Mouse (Mus musculus): Measurements from ENCODE around the gene Zbed5.

GRCm38 (mm10) chr5:129855163-129855562 lies 40.4 kb upstream of the Zbed5 start:
- TF ChIP-seq POLR2A (IDR thresholded peaks at IDR 0.05; ENCODE audit: insufficient read length, low read depth) (no peak), MYOG (IDR thresholded peaks at IDR 0.05; ENCODE audit: control insufficient read depth in 1 of 3, insufficient read depth in 1 of 3, insufficient read length in 2 of 3, low read depth in 2 of 3) (no peak), TCF12 (IDR thresholded peaks at IDR 0.05; ENCODE audit: insufficient read depth, poor library complexity, severe bottlenecking) (no peak), MAX (IDR thresholded peaks at IDR 0.05; ENCODE audit: low read depth) (no peak), TCF3 (IDR thresholded peaks at IDR 0.05; ENCODE audit: insufficient read length, low read depth) (no peak), REST (IDR thresholded peaks at IDR 0.05; ENCODE audit: insufficient read depth, insufficient read length) (no peak), USF1 (IDR thresholded peaks at IDR 0.05; ENCODE audit: low read depth) (no peak), E2F4 (IDR thresholded peaks at IDR 0.05; ENCODE audit: insufficient read depth) (no peak), MYOD1 (IDR thresholded peaks at IDR 0.05; ENCODE audit: control insufficient read depth in 1 of 3, insufficient read length in 2 of 3, low read depth in 2 of 3) (no peak)

Data from myocyte (in vitro differentiated cells).